Mouse (Mus musculus) lung, adult 2 months (tissue): Measurements from ENCODE around the gene Cyp4f16. TPM values are rescaled to one million over a fixed set of nuclear protein-coding genes. Genes with fewer than 3 reads are reported as not detected.
"Not testable (repeated sequence)": the region's sequence is repeated elsewhere in the genome, so short reads cannot be mapped to it uniquely, and the experiment has no call there.

Experiments used
- DNase-seq: peaks from one replicate; pipeline ENCODE4 v3.0.0; 2022
- H3K4me1 ChIP-seq: fragments of 200-500 bp; 2 replicates; pipeline ENCODE4 v1.6.1; 2011; ENCODE audit warnings: low read length; ENCODE audit not compliant: control insufficient read depth, insufficient read depth
- H3K4me3 ChIP-seq: fragments of 200-500 bp; replicated peaks from 2 replicates; pipeline ENCODE3; 2011; ENCODE audit warnings: low read depth, mild to moderate bottlenecking, control low read depth, low read length; ENCODE audit errors: extremely low read depth
- CTCF ChIP-seq: fragments of 200-500 bp; IDR thresholded peaks from 2 replicates; pipeline ENCODE4 v1.5.1; 2011; ENCODE audit warnings: mild to moderate bottlenecking, low read length, control low read depth; ENCODE audit not compliant: insufficient read depth
- POLR2A ChIP-seq: fragments of 200-500 bp; IDR thresholded peaks from 2 replicates; pipeline ENCODE4 v1.6.1; 2011; ENCODE audit warnings: low read depth, mild to moderate bottlenecking, control low read depth, low read length, borderline replicate concordance; ENCODE audit errors: extremely low read depth
- WGBS: fragments of 180-500 bp; shearing (Covaris S2); methylation state at CpG from one replicate; pipeline ENCODE4 v1.1.7; 2018; 5-methylcytosine and 5-hydroxymethylcytosine counted together
- polyA plus RNA-seq: library from polyadenylated mRNA; depleted of rRNA; stranded (reverse); fragments of >200 nt; gene quantifications from 2 replicates; pipeline ENCODE4 v1.2.3, GENCODE M21; 2012

Cyp4f16 gene
- polyA plus RNA-seq, 1 experiment: 24.3 TPM

DNA sequence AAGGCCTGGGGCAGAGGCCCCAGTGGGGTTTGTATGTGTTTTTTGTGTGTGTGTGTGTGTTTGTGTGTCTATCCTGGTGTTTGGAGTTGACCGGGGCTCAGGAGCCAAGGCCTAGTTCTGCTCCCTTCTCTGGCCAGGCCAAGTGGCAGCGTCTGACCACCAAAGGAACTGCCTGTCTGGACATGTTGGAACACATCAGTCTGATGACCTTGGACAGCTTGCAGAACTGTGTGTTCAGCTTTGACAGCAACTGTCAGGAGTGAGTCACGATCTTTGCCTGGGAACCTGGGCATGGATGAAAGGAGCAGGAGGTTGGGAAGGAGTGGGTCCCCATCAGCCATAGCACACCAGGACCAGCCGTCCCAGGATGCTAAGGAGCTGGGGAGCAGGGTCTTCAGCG, 14.4 kb upstream of the Cyp4f16 start:
- no peak overlapping the region for H3K4me3 ChIP-seq
- 87% methylated on average over 5 of the region's 5 CpGs for WGBS
- no peak for DNase-seq
- H3K4me1 ChIP-seq: no peaks in the 10 kb centered on the region
- TF ChIP-seq POLR2A: no peak
- no peak for TF ChIP-seq CTCF

DNA sequence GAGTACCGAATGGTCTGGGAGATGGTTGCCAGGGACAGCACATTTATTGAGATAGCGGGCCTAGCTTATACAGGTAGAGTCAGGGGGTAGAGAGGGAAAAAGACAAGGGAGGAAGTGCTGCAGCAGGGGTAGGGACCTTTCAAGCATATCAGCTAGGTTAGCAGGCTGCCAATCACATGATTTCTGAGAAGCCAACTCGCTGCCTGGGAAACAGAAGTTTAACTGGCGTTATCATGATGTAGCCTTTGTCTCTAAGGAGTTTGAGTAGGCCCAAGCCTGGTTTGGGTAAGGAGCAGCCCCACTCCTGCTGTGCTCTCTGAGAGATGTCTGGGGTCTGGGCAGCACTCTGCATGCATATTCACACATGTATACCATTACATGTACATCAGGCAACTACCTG, 14.0 kb upstream of the Cyp4f16 start:
- TF ChIP-seq CTCF: no peak
- TF ChIP-seq POLR2A: no peak
- DNase-seq: no peak
- WGBS: 92% methylated on average over 4 of the region's 4 CpGs
- Histone ChIP-seq H3K4me1 (no peaks in the 10 kb centered on the region), H3K4me3 (no peak overlapping the region)

GRCm38 (mm10) chr17:32522816-32523215, 13.5 kb upstream of the Cyp4f16 start:
- 79% methylated on average over 5 of the region's 5 CpGs for WGBS
- no peak overlapping the region for H3K4me3 ChIP-seq
- no peak for TF ChIP-seq POLR2A
- TF ChIP-seq CTCF: no peak
- no peaks in the 10 kb centered on the region for H3K4me1 ChIP-seq
- DNase-seq: no peak

DNA sequence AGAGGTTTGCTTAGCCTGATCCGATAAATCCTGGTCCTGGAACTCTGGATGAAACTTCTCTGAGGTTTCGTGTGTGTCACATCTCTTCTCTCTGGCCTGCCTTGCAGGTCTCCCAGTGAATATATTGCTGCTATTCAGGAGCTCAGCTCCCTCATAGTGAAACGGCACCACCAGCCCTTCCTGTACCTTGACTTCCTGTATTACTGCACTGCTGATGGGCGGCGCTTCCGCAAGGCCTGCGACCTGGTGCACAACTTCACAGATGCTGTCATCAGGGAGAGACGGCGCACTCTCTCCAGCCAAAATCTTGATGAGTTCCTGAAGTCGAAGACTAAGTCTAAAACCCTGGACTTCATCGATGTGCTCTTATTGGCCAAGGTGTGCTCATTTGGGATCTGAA, 12.5 kb upstream of the Cyp4f16 start:
- WGBS: 73% methylated on average over 11 of the region's 11 CpGs
- TF ChIP-seq POLR2A (no peak), CTCF (no peak)
- peak overlapping the region; percentile 46 for H3K4me3 ChIP-seq
- no peaks in the 10 kb centered on the region for H3K4me1 ChIP-seq
- DNase-seq: no peak

DNA sequence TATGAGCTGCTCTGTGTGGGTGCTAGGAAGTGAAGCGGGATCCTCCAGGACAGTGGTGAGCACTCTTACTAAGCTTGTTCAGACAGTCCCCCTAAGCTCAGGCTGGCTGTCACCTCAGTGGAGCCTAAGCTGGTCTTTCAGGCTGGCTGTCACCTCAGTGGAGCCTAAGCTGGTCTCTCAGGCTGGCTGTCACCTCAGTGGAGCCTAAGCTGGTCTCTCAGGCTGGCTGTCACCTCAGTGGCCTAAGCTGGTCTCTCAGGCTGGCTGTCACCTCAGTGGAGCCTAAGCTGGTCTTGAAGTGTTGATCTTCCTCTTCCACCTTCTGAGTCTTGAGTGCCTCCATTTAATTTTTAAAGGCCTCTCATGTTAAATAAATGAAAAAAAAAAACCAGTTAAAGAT, 10.0 kb upstream of the Cyp4f16 start:
- WGBS: 88% methylated on average over 1 of the region's 1 CpGs
- H3K4me3 ChIP-seq, H3K4me1 ChIP-seq, DNase-seq: not testable (repeated sequence)

- no peaks in the 10 kb centered on the region for H3K4me1 ChIP-seq
- no peak for DNase-seq
- 85% methylated on average over 11 of the region's 11 CpGs for WGBS
- H3K4me3 ChIP-seq: no peak overlapping the region
- TF ChIP-seq POLR2A (no peak), CTCF (no peak)
Measured at GRCm38 (mm10) chr17:32527748-32528147, 8.6 kb upstream of the Cyp4f16 start.

- WGBS: 21% methylated on average over 26 of the region's 26 CpGs
- no peaks in the 10 kb centered on the region for H3K4me1 ChIP-seq
- TF ChIP-seq POLR2A: peak; percentile 69; the same call in 1 of the 2 replicates
- TF ChIP-seq CTCF: peak; percentile 86
- H3K4me3 ChIP-seq: peak overlapping the region; percentile 73
- DNase-seq: peak; percentile 84
Measured at GRCm38 (mm10) chr17:32528408-32529337, 7.7 kb upstream of the Cyp4f16 start.

GRCm38 (mm10) chr17:32532356-32532755, 4.0 kb upstream of the Cyp4f16 start:
- H3K4me1 ChIP-seq, DNase-seq, H3K4me3 ChIP-seq: not testable (repeated sequence)
- 62% methylated on average over 4 of the region's 4 CpGs for WGBS

GRCm38 (mm10) chr17:32534068-32534467, 2.3 kb upstream of the Cyp4f16 start:
- H3K4me1 ChIP-seq: peaks cover 3% of the 10 kb centered on the region; the same call in 1 of the 2 replicates
- no peak overlapping the region for H3K4me3 ChIP-seq
- WGBS: 44% methylated on average over 6 of the region's 6 CpGs
- TF ChIP-seq CTCF (no peak), POLR2A (no peak)
- DNase-seq: no peak

DNA sequence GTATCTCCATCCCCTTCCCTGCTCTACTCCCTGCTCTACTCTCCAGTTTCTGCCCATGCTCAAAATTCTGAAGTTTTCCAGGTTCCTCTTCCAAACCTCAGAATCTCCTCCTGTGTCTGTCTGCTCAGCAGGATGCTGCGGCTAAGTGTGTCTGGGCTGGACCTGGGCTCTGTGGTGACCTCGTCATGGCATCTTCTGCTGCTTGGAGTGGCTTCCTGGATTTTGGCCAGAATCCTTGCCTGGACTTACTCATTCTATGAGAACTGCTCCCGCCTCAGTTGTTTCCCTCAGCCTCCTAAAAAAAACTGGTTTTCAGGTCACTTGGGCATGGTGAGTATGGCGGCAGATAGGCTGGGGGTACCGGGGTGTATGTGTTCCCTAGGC, 501 bp downstream of the Cyp4f16 start:
- peaks cover 3% of the 10 kb centered on the region; the same call in 1 of the 2 replicates for H3K4me1 ChIP-seq
- DNase-seq: no peak
- H3K4me3 ChIP-seq: peak overlapping the region; percentile 62
- 36% methylated on average over 5 of the region's 5 CpGs for WGBS
- TF ChIP-seq CTCF (no peak), POLR2A (no peak)

DNA sequence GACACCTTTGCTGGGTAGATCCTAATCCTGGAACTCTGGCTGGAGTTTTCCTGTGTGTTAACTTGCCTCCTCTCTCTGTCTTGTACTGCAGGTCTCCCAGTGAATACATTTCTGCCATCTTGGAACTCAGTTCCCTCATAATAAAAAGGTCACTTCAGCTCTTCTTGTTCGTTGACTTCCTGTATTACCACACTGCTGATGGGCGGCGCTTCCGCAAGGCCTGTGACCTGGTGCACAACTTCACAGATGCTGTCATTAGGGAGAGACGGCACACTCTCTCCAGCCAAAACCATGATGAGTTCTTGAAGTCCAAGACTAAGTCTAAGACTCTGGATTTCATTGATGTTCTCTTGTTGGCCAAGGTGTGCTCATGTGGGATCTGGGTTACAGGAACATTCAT, 8.4 kb downstream of the Cyp4f16 start:
- H3K4me3 ChIP-seq, H3K4me1 ChIP-seq, DNase-seq: not testable (repeated sequence)
- 87% methylated on average over 5 of the region's 5 CpGs for WGBS

DNA sequence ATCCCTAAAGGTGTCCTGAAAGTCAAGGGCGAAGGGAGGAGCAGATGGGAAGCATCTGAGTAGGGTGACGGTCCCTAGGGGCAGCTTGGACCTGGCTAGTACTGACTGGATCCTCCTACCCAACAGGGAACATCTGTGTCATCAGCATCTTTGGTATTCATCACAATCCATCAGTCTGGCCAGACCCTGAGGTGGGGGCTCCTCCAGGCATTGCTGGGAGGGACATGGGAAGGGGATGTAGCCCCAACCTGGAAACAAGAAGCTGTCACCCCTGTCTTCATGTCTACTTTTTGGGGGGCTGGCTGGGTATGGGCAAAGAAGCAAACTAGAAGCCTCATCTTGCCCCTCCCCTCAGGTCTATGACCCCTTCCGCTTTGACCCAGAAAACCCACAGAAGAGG, 14.0 kb downstream of the Cyp4f16 start:
- 91% methylated on average over 3 of the region's 3 CpGs for WGBS
- not testable (repeated sequence) for H3K4me3 ChIP-seq, H3K4me1 ChIP-seq, DNase-seq
